In the genomic region with DNA sequence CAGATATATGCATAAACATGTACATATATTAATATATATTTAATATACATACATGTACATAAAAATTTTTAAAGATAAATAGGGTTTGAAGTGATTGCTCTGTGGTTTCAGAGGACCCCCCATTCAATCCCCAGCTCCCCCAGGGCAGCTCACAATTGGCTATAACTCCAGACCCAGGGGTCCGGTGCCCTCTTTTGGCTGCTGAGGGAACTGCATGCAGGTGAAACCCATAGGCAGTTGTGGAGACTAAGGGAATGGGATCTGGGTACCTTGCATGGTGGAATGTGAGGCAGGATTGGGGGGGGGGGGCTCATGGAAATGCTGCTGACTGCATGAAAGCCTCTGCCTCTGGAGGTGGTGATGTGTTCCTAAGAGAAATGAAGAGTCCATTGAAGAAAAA, we compare ENCODE assay signal across 9 mouse cellular contexts. TPM values are rescaled to one million over a fixed set of nuclear protein-coding genes. Genes with fewer than 3 reads are reported as not detected.
A peak's percentile ranks its signal among the peaks of the same experiment; 100 is the strongest.
DNase-seq lines count a peak whose midpoint lies in the region; ATAC-seq lines count a peak whose summit lies in the region.
"Had no signal": no experiment of that assay in that cellular context is flagged by ENCODE, and none has a peak within 500 bp of the region (broad histone marks: within the 10 kb centered on the region; RNA-seq: fewer than 3 reads in every experiment).

No protein-coding gene starts in this region.

- no peak overlapping the region for H3K9ac ChIP-seq in forebrain, embryonic 13.5 days
- H3K9ac ChIP-seq in neural tube, embryonic 15.5 days (replicated peaks): no peak overlapping the region
- no peak overlapping the region for H3K9ac ChIP-seq in embryonic facial prominence, embryonic 11.5 days (replicated peaks; ENCODE audit: low read length)
- H3K9ac ChIP-seq: neural tube, embryonic 13.5 days had no signal

- peak; percentile 49 for DNase-seq in forebrain, embryonic 10.5 days (ENCODE audit: extremely low spot score, low spot score)
- peak; percentile 51 for DNase-seq in neural tube, embryonic 10.5 days (ENCODE audit: extremely low spot score, low spot score)
- peak; percentile 55 for DNase-seq in embryonic facial prominence, embryonic 11.5 days (ENCODE audit: low spot score)
- DNase-seq in splenic B cell, adult 2 months (ENCODE audit: low read depth, low spot score): peak; percentile 66
- DNase-seq in left cerebral cortex, postnatal 4 days: no peak
- DNase-seq in Muller cell, postnatal 12 days (ENCODE audit: inconsistent ontology term): no peak

- H3K4me3 ChIP-seq in forebrain, embryonic 10.5 days: no peak overlapping the region
- no peak overlapping the region for H3K4me3 ChIP-seq in forebrain, embryonic 13.5 days
- no peak overlapping the region for H3K4me3 ChIP-seq in neural tube, embryonic 15.5 days (replicated peaks)
- H3K4me3 ChIP-seq in embryonic facial prominence, embryonic 11.5 days (ENCODE audit: low read depth, low read length): no peak overlapping the region
- H3K4me3 ChIP-seq: neural tube, embryonic 13.5 days had no signal

- 6% methylated on average over 1 of the region's 1 CpGs for WGBS in forebrain, embryonic 10.5 days
- 11% methylated on average over 1 of the region's 1 CpGs for WGBS in forebrain, embryonic 13.5 days
- WGBS in neural tube, embryonic 15.5 days: 11% methylated on average over 1 of the region's 1 CpGs
- 9% methylated on average over 1 of the region's 1 CpGs for WGBS in embryonic facial prominence, embryonic 11.5 days

- no peaks in the 10 kb centered on the region for H3K9me3 ChIP-seq in forebrain, embryonic 10.5 days
- no peaks in the 10 kb centered on the region for H3K9me3 ChIP-seq in forebrain, embryonic 13.5 days (replicated peaks)
- no peaks in the 10 kb centered on the region for H3K9me3 ChIP-seq in neural tube, embryonic 15.5 days (replicated peaks)
- no peaks in the 10 kb centered on the region for H3K9me3 ChIP-seq in embryonic facial prominence, embryonic 11.5 days (replicated peaks; ENCODE audit: control insufficient read depth, low read length)
- H3K9me3 ChIP-seq: neural tube, embryonic 13.5 days had no signal

- H3K27ac ChIP-seq in forebrain, embryonic 10.5 days: no peak overlapping the region
- H3K27ac ChIP-seq in forebrain, embryonic 13.5 days: no peak overlapping the region
- no peak overlapping the region for H3K27ac ChIP-seq in neural tube, embryonic 15.5 days (replicated peaks)
- no peak overlapping the region for H3K27ac ChIP-seq in embryonic facial prominence, embryonic 11.5 days (replicated peaks; ENCODE audit: low read depth, low read length)
- H3K27ac ChIP-seq: neural tube, embryonic 13.5 days had no signal

- intact Hi-C loops in left cerebral cortex, postnatal 4 days (cut with DNase I): no loop called here

- H3K4me1 ChIP-seq in forebrain, embryonic 10.5 days: peaks cover 19% of the 10 kb centered on the region
- H3K4me1 ChIP-seq in forebrain, embryonic 13.5 days: peaks cover 7% of the 10 kb centered on the region
- peaks cover 16% of the 10 kb centered on the region for H3K4me1 ChIP-seq in neural tube, embryonic 15.5 days
- H3K4me1 ChIP-seq in embryonic facial prominence, embryonic 11.5 days (ENCODE audit: control insufficient read depth, insufficient read depth, low read length): peaks cover 2% of the 10 kb centered on the region; the same call in 1 of the 2 replicates

- peaks cover 60% of the 10 kb centered on the region for H3K27me3 ChIP-seq in forebrain, embryonic 10.5 days (ENCODE audit: poor library complexity, severe bottlenecking)
- H3K27me3 ChIP-seq in forebrain, embryonic 13.5 days: peaks cover 8% of the 10 kb centered on the region; the same call in 1 of the 2 replicates
- H3K27me3 ChIP-seq in neural tube, embryonic 15.5 days (replicated peaks): no peaks in the 10 kb centered on the region
- H3K27me3 ChIP-seq in embryonic facial prominence, embryonic 11.5 days (ENCODE audit: control insufficient read depth, insufficient read depth, low read length): no peaks in the 10 kb centered on the region
- no peaks in the 10 kb centered on the region; the same call in 1 of the 2 replicates for H3K27me3 ChIP-seq in splenic B cell, adult 2 months (ENCODE audit: control insufficient read depth, insufficient read depth, low read length, poor library complexity, severe bottlenecking)
- H3K27me3 ChIP-seq: neural tube, embryonic 13.5 days had no signal

- H3K36me3 ChIP-seq in forebrain, embryonic 10.5 days (replicated peaks): no peaks in the 10 kb centered on the region
- no peaks in the 10 kb centered on the region for H3K36me3 ChIP-seq in forebrain, embryonic 13.5 days (ENCODE audit: poor library complexity, severe bottlenecking)
- no peaks in the 10 kb centered on the region for H3K36me3 ChIP-seq in neural tube, embryonic 15.5 days
- H3K36me3 ChIP-seq in embryonic facial prominence, embryonic 11.5 days (replicated peaks; ENCODE audit: control insufficient read depth, insufficient read depth, low read depth, low read length): no peaks in the 10 kb centered on the region
- H3K36me3 ChIP-seq in splenic B cell, adult 2 months (ENCODE audit: control insufficient read depth, insufficient read depth, low read length, poor library complexity, severe bottlenecking): no peaks in the 10 kb centered on the region
- H3K36me3 ChIP-seq: neural tube, embryonic 13.5 days had no signal

- no peak for ATAC-seq in forebrain, embryonic 13.5 days
- no peak for ATAC-seq in neural tube, embryonic 15.5 days (ENCODE audit: low FRiP score)
- ATAC-seq in embryonic facial prominence, embryonic 11.5 days (replicated peaks; ENCODE audit: insufficient number of reproducible peaks, low FRiP score, low TSS enrichment, low read depth): no peak

- H3K4me2 ChIP-seq in forebrain, embryonic 13.5 days: no peak overlapping the region
- H3K4me2 ChIP-seq in neural tube, embryonic 15.5 days: no peak overlapping the region
- no peak overlapping the region for H3K4me2 ChIP-seq in embryonic facial prominence, embryonic 11.5 days (ENCODE audit: low read depth, low read length)
- H3K4me2 ChIP-seq: neural tube, embryonic 13.5 days had no signal

RNA-seq across cellular contexts. Expression of a gene that starts 16.2 kb away (rescaled TPM):
- polyA plus RNA-seq in forebrain, embryonic 10.5 days (2016; fragmentation: Nextera tagmentation; extraction: Ambion mirVana): 0.31 and 0.43 TPM in 2 replicates
- 5.7 and 12.6 TPM in 2 replicates for polyA plus RNA-seq in forebrain, embryonic 13.5 days (2015; fragmentation: Nextera tagmentation; extraction: Ambion mirVana)
- 17.4 and 23.1 TPM in 2 replicates for polyA plus RNA-seq in neural tube, embryonic 15.5 days (2015; fragmentation: Nextera tagmentation; extraction: Ambion mirVana)
- polyA plus RNA-seq in embryonic facial prominence, embryonic 11.5 days (2014; fragmentation: Nextera tagmentation; extraction: Ambion mirVana): 2.4 and 2.7 TPM in 2 replicates
- total RNA-seq in left cerebral cortex, postnatal 4 days (2021): 10 to 100 TPM; 67.0 to 67.2 TPM

RNA-seq across cellular contexts. Expression of a gene that starts 25.3 kb away (rescaled TPM):
- 116 and 119 TPM in 2 replicates for polyA plus RNA-seq in forebrain, embryonic 10.5 days (2016; fragmentation: Nextera tagmentation; extraction: Ambion mirVana)
- 102 and 112 TPM in 2 replicates for polyA plus RNA-seq in forebrain, embryonic 13.5 days (2015; fragmentation: Nextera tagmentation; extraction: Ambion mirVana)
- polyA plus RNA-seq in neural tube, embryonic 15.5 days (2015; fragmentation: Nextera tagmentation; extraction: Ambion mirVana): 117 and 127 TPM in 2 replicates
- 101 and 108 TPM in 2 replicates for polyA plus RNA-seq in embryonic facial prominence, embryonic 11.5 days (2014; fragmentation: Nextera tagmentation; extraction: Ambion mirVana)
- 10 to 100 TPM; 27.4 to 31.8 TPM for total RNA-seq in left cerebral cortex, postnatal 4 days (2021)

RNA-seq across cellular contexts. Expression of a gene that starts 52.4 kb away (rescaled TPM):
- 64.2 and 67.3 TPM in 2 replicates for polyA plus RNA-seq in forebrain, embryonic 10.5 days (2016; fragmentation: Nextera tagmentation; extraction: Ambion mirVana)
- polyA plus RNA-seq in forebrain, embryonic 13.5 days (2015; fragmentation: Nextera tagmentation; extraction: Ambion mirVana): 23.5 and 25.9 TPM in 2 replicates
- 34.3 and 40.4 TPM in 2 replicates for polyA plus RNA-seq in neural tube, embryonic 15.5 days (2015; fragmentation: Nextera tagmentation; extraction: Ambion mirVana)
- polyA plus RNA-seq in embryonic facial prominence, embryonic 11.5 days (2014; fragmentation: Nextera tagmentation; extraction: Ambion mirVana): 36.6 and 37.5 TPM in 2 replicates
- 10 to 100 TPM; 59.5 to 79.4 TPM for total RNA-seq in left cerebral cortex, postnatal 4 days (2021)

Comparison
In these comparisons a context has a peak if more than half of its experiments do, and no peak if none do; other contexts are left out.
1. DNase-seq: peak in forebrain, embryonic 10.5 days (single experiment), neural tube, embryonic 10.5 days (single experiment), embryonic facial prominence, embryonic 11.5 days (single experiment) and splenic B cell, adult 2 months (single experiment); none in left cerebral cortex, postnatal 4 days (single experiment) and Muller cell, postnatal 12 days (single experiment).